Mouse (Mus musculus) kidney, adult 11 months (tissue): ENCODE measurements around the gene Syde1.

Experiments
- DNase-seq: peaks from one replicate; pipeline ENCODE4 v3.0.0; 2022

Syde1 gene

DNA sequence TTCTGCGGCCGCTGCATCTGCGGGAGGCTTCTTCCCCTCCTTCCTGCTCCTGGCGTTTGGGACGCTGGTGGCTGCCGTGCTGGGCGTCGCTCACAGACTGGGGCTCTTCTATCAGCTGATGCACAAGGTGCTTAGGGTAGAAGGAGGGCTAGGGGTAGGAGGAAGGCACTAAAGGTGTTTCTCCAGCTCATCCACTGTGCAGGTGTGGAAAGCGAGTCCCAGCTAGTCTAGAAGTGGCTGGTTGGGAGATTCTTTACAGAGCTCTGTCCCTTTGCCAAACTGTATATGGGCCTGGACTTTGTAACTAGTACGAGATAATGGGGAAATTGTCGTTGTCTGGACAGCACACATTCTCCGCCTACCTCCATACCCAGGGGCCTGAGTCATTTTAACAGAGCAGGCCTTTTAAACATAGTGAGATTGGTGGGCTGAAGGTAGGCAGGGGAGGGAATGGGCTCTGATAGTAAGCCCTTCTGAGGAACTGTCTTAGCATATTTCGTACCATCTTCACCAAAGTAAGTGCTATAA, 16.6 kb downstream of the Syde1 start:
- no peak for DNase-seq

DNA sequence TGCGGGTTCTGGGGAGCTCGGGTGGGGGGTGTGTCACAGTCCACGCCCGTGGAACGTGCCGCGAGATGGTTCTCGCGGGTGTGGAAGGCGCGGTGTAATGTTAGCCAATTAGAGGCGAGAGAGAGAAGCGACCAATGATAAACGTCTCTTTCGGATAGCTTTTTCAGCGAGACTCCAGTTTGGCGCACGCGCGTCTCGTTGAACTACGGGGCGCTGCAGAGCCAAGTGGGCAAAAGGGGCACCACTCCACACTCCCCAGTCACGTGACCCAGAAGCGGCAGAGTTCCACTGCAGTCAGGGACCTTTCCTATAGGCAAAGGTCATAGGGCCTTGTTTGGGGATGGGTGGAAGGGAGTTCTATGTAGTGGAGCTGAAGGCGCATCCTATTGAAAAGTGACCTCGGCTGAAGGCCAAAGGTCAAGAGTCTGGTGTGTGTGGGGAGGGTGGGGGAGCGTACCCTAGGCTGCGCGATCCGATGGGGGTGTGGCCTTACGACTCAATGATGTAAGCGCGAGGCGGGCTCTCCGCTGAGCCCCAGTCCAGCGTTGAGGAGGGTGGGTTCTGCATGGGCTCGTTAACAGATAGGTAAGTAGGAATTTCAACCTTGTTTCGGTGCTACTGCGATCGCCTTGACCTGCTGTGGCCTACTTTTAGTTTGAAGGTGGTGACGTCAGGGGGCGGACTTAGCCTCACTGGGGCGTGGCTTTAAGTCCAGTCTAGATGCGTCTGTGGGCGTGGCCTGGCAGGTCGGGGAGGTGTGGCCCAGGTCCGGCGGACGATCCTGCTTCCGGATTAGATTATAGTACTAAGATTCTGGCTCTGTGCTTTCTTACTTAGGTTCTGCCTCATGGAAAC, 17.3 kb downstream of the Syde1 start, which contains the start of gene Ilvbl:
Gene Ilvbl (plus strand): TSS at position 97 of the 855 bp plus-strand sequence.
- peak; percentile 97 for DNase-seq

- DNase-seq: no peak
These were observed 18.5 kb downstream of the Syde1 start for GRCm38 (mm10) chr10:78573226-78573625.

DNA sequence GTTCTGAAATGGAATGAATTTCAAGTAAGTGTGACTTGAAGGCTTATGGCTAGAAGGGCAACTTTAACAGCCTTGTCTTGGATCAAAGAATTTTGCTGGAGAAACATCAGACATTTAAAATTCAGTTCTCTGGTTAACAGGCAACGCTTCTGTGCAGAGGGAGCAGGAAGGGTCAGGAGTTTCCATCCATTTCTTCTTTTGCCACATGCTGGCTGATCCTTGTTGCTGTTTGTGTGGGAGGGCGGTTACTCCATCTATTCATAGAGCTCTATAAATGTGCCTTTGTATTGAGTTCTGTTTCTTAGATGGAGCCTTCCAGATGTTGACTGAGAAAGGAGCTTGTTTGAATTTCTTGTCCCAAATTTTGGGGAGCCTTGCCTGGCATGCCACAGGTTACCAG, 20.9 kb downstream of the Syde1 start:
- DNase-seq: no peak

- no peak for DNase-seq
These were observed 21.3 kb downstream of the Syde1 start for GRCm38 (mm10) chr10:78570416-78570815.

- no peak for DNase-seq
These were observed 22.1 kb downstream of the Syde1 start for GRCm38 (mm10) chr10:78569686-78570085.

- no peak for DNase-seq
These were observed 22.6 kb downstream of the Syde1 start for GRCm38 (mm10) chr10:78569191-78569590.

GRCm38 (mm10) chr10:78565070-78565469, 26.7 kb downstream of the Syde1 start:
- no peak for DNase-seq

DNA sequence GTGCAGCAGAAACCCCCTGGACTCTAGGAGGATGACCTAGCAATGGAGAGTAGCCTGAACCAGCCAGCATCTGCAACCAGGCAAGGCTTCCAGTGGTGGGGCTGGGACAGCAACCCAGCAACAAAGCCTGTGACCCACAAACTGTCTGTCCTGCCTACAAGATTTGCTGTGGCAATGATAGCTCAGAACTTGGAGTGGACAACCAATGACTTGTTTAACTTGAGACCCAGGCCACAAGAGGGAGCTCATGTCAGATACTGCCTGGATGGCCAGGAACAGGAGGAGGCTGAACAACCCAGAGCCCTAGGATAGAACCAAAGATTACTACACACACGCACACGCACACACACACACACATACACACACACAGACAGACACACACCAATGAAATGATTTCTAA, 50.8 kb downstream of the Syde1 start:
- DNase-seq: peak; percentile 18
